ENCODE assay signal across 9 mouse cellular contexts in the genomic region with DNA sequence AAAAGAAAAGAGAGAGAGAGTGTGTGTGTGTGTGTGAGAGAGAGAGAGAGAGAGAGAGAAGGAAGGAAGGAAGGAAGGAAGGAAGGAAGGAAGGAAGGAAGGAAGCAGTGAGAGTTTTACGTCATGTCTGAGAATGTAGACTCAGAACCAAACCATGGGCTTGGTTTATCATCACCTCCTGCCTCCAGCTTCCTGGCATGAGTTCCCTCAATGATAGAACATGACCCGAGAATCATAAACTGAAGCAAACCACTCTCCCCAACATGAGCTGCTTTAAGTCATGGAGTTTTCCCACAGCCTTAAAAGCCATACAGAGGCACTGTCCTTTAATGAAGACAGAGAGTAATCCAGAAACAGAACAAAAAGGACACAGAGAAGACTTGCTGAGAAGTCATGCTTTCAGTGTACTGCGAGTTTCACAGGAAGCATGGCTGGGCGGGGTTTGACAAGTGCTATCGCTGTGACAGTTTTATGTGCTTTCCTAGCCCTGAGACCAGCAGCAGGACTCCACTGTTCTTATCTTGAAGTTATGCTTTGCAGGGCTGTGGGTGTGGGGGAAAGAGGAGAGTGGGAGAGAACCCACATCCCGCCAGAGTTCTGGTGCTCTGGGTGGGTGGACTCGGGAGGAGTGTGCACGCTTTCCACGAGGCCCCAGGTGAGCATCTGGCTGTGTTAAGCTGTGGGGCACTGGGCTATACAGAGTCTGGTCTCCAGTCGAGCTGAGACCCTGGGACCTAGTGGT. TPM values are rescaled to one million over a fixed set of nuclear protein-coding genes. Genes with fewer than 3 reads are reported as not detected.
DNase-seq lines count a peak whose midpoint lies in the region; ATAC-seq and TF ChIP-seq lines count a peak whose summit lies in the region.
"Had no signal": no experiment of that assay in that cellular context is flagged by ENCODE, and none has a peak within 500 bp of the region (broad histone marks: within the 10 kb centered on the region; RNA-seq: fewer than 3 reads in every experiment).

No protein-coding gene starts in this region.

- H3K27me3 ChIP-seq in testis, adult 2 months (ENCODE audit: control insufficient read depth, insufficient read depth, low read length), result no peaks in the 10 kb centered on the region
- H3K27me3 ChIP-seq in liver, embryonic 15.5 days, result no peaks in the 10 kb centered on the region
- H3K27me3 ChIP-seq in hindbrain, postnatal 0 days (ENCODE audit: insufficient read depth, low read length), result no peaks in the 10 kb centered on the region

- H3K4me2 ChIP-seq in liver, embryonic 15.5 days, result peak overlapping the region; percentile 73
- H3K4me2 ChIP-seq in hindbrain, postnatal 0 days (ENCODE audit: low read depth, low read length), result no peak overlapping the region

- TF ChIP-seq CTCF in testis, adult 2 months (IDR thresholded peaks at IDR 0.05; ENCODE audit: control insufficient read depth, insufficient read depth, insufficient replicate concordance, low read depth, low read length), result no peak
- TF ChIP-seq CTCF in hindbrain, postnatal 0 days (IDR thresholded peaks at IDR 0.05; ENCODE audit: low read depth), result no peak
- TF ChIP-seq CTCF in layer of hippocampus, adult 2 months (conservative IDR thresholded peaks at IDR 0.05), result no peak

- ATAC-seq in common myeloid progenitor, adult 5-6 weeks (replicated peaks; ENCODE audit: low read depth, poor library complexity, severe bottlenecking), result peak; percentile 96
- ATAC-seq in liver, embryonic 15.5 days (ENCODE audit: insufficient read depth), result peak; percentile 99
- no peak for ATAC-seq in hindbrain, postnatal 0 days

- H3K4me3 ChIP-seq in testis, adult 2 months (ENCODE audit: control insufficient read depth, low read depth, low read length), result peak overlapping the region; percentile 74
- peak overlapping the region; percentile 45 for H3K4me3 ChIP-seq in liver, embryonic 15.5 days (replicated peaks)
- no peak overlapping the region for H3K4me3 ChIP-seq in hindbrain, postnatal 0 days (ENCODE audit: low read length)
- no peak overlapping the region for H3K4me3 ChIP-seq in layer of hippocampus, adult 2 months

- 10% methylated on average over 10 of the region's 10 CpGs for WGBS in liver, embryonic 15.5 days (ENCODE audit: insufficient replicate concordance)
- WGBS in hindbrain, postnatal 0 days, result 84% methylated on average over 10 of the region's 10 CpGs

- no peak for TF ChIP-seq POLR2A in testis, adult 2 months (IDR thresholded peaks at IDR 0.05; ENCODE audit: control insufficient read depth, low read depth, low read length)

- H3K36me3 ChIP-seq in testis, adult 2 months (ENCODE audit: control insufficient read depth, insufficient read depth, low read length), result no peaks in the 10 kb centered on the region
- H3K36me3 ChIP-seq in liver, embryonic 15.5 days (replicated peaks), result no peaks in the 10 kb centered on the region
- no peaks in the 10 kb centered on the region for H3K36me3 ChIP-seq in hindbrain, postnatal 0 days (ENCODE audit: insufficient read depth, low read length)

- no peaks in the 10 kb centered on the region for H3K4me1 ChIP-seq in testis, adult 2 months (ENCODE audit: control insufficient read depth, insufficient read depth, low read length)
- peaks cover 40% of the 10 kb centered on the region for H3K4me1 ChIP-seq in liver, embryonic 15.5 days (replicated peaks)
- H3K4me1 ChIP-seq in hindbrain, postnatal 0 days (ENCODE audit: insufficient read depth, low read length), result no peaks in the 10 kb centered on the region

- H3K9ac ChIP-seq in liver, embryonic 15.5 days, result peak overlapping the region; percentile 55
- no peak overlapping the region for H3K9ac ChIP-seq in hindbrain, postnatal 0 days (replicated peaks; ENCODE audit: low read length)

- H3K27ac ChIP-seq in testis, adult 2 months (ENCODE audit: control insufficient read depth, insufficient read depth, low read depth, low read length), result no peak overlapping the region
- peak overlapping the region; percentile 99 for H3K27ac ChIP-seq in liver, embryonic 15.5 days (replicated peaks)
- no peak overlapping the region for H3K27ac ChIP-seq in hindbrain, postnatal 0 days
- no peak overlapping the region for H3K27ac ChIP-seq in layer of hippocampus, adult 2 months

- DNase-seq in testis, postnatal 10 days (ENCODE audit: low spot score), result no peak
- peak; percentile 16 to 18 for DNase-seq in thymus, postnatal 36 days
- no peak for DNase-seq in hindbrain, postnatal 0 days (ENCODE audit: low spot score)
- DNase-seq in layer of hippocampus, adult 2 months (ENCODE audit: low spot score in 2 of 2), result no peak
- DNase-seq: lung, adult 18-20 months had no signal

- no peaks in the 10 kb centered on the region for H3K9me3 ChIP-seq in liver, embryonic 15.5 days (replicated peaks)
- no peaks in the 10 kb centered on the region for H3K9me3 ChIP-seq in hindbrain, postnatal 0 days (ENCODE audit: low read length)

RNA-seq across cellular contexts. Expression of a gene that starts 9.7 kb away (rescaled TPM):
- polyA plus RNA-seq in testis, adult 2 months (2012; rRNA removed), result 2.1 and 2.4 TPM in 2 replicates
- total RNA-seq in common myeloid progenitor, adult 5-6 weeks (2017), result 7.5 and 7.9 TPM in 2 replicates
- 1.8 and 1.9 TPM in 2 replicates for polyA plus RNA-seq in liver, embryonic 15.5 days (2015; fragmentation: Nextera tagmentation; extraction: Ambion mirVana)
- total RNA-seq in hindbrain, postnatal 0 days (2014; rRNA removed), result 3.8 and 4.4 TPM in 2 replicates
- polyA plus RNA-seq in hindbrain, postnatal 0 days (2015; fragmentation: Nextera tagmentation; extraction: Ambion mirVana), result 3.4 and 3.8 TPM in 2 replicates
- 1 to 10 TPM; 5.4 TPM for total RNA-seq in layer of hippocampus, adult 2 months (2021)

RNA-seq across cellular contexts. Expression of a gene that starts 28.3 kb away (rescaled TPM):
- polyA plus RNA-seq in testis, adult 2 months (2012; rRNA removed), result 0.83 and 0.87 TPM in 2 replicates
- 14.7 and 15.7 TPM in 2 replicates for total RNA-seq in common myeloid progenitor, adult 5-6 weeks (2017)
- 4.6 and 5.4 TPM in 2 replicates for polyA plus RNA-seq in liver, embryonic 15.5 days (2015; fragmentation: Nextera tagmentation; extraction: Ambion mirVana)
- 1.7 and 4.7 TPM in 2 replicates for total RNA-seq in hindbrain, postnatal 0 days (2014; rRNA removed)
- 2.8 TPM in 2 replicates for polyA plus RNA-seq in hindbrain, postnatal 0 days (2015; fragmentation: Nextera tagmentation; extraction: Ambion mirVana)
- 1 to 10 TPM in 1 of 2 experiments, under 1 TPM in 1; 0.97 to 1.0 TPM for total RNA-seq in layer of hippocampus, adult 2 months (2021)

RNA-seq across cellular contexts. Expression of a gene that starts 33.9 kb away (rescaled TPM):
- 0.17 and 0.29 TPM in 2 replicates for polyA plus RNA-seq in testis, adult 2 months (2012; rRNA removed)
- not detected in 2 replicates for total RNA-seq in common myeloid progenitor, adult 5-6 weeks (2017)
- not detected in 2 replicates for polyA plus RNA-seq in liver, embryonic 15.5 days (2015; fragmentation: Nextera tagmentation; extraction: Ambion mirVana)
- total RNA-seq in hindbrain, postnatal 0 days (2014; rRNA removed), result not detected in 2 replicates
- polyA plus RNA-seq in hindbrain, postnatal 0 days (2015; fragmentation: Nextera tagmentation; extraction: Ambion mirVana), result 0.13 and 0.25 TPM in 2 replicates
- total RNA-seq in layer of hippocampus, adult 2 months (2021), result not detected
- total RNA-seq: gastrocnemius, adult 8-10 months had no signal

Comparison
In these comparisons a context has a peak if more than half of its experiments do, and no peak if none do; other contexts are left out.
1. H3K4me3 ChIP-seq: peak in testis, adult 2 months (single experiment) and liver, embryonic 15.5 days (single experiment); none in hindbrain, postnatal 0 days (single experiment) and layer of hippocampus, adult 2 months (single experiment).
2. DNase-seq: peak in thymus, postnatal 36 days (2 of 2); none in testis, postnatal 10 days (single experiment), hindbrain, postnatal 0 days (single experiment) and layer of hippocampus, adult 2 months (0 of 2).